Mouse (Mus musculus) neutrophil, adult 59 days (primary cell): ENCODE measurements around the gene Zfp746. TPM values are rescaled to one million over a fixed set of nuclear protein-coding genes. Genes with fewer than 3 reads are reported as not detected.

Experiments used
- total RNA-seq, 2 experiments: library from RNA; stranded (reverse); gene quantifications; 1 replicate in 1 of 2; 2 replicates in 1 of 2; pipeline ENCODE4 v1.2.4; 2023

Zfp746 gene
- total RNA-seq = 10 to 100 TPM; 33.0 to 33.6 TPM

DNA sequence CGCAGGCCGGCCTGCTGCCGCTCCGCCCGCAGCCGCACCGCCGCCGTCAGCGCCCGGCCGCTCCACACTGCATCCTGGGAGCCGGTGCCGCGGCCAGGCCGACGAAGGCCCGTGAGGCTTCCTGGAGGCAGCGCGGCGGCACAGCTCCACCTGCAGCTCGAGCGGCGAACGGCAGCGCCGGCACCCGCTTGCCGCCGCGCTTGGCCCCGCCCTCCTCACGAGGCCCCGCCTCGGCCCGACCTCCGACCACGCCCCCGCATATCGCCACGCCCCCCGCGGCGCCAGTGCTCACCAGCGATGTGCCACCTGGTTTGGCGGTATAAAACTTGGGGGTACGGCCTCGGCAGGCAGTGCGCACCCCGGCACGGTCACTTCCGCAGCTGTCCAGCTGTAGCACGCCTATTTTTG, at the start of gene Zfp746:
Zfp746 (minus strand) TSS at position 123 of the 408 bp plus-strand sequence.

DNA sequence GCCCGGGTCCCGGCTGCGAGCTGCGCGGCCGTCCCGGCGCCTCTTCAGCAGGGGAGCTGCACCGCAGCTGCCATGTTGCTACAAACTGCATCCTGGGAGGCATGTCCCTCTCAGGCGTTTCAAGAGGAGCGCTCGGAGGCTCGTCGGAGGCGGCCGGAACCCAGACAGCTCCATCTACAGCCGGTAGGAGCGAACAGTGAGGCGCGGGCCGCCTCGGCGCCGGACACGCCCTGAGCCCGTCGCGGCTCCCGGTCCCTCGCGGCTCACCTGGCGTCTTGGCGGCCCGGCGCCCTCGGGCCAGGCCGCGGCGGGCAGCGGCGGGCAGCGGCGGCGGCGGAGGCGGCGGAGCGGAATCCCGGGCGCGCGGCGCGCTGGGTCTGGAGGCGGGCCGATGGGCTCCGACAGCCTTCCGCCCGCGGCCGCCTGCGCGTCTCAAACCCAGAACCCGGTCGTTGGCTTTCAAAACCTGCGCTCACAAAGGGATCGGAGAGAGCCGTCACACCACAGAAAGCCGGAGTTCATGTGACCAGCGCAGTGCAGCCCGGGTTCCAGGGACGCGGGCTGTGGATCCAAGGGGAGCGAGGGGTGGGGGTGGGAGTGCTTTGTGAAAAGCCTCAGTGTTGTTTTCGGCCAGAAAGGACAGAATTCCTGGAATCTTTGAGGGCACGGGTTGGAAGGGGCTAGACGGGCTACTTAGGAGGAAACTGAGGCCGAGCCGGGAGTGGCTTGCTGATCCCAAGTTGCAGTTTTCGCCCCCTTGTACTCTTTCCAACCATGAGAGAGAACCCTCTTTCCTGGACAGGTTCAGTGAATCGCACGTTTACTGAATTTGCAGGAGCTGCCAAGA, 37.7 kb downstream of the Zfp746 start, which contains the start of gene Zfp777:
Zfp777 (minus strand) TSS at position 486 of the 847 bp plus-strand sequence.

Other genes starting within 250 kb of the Zfp746 start
- gene Zfp282, start 209.4 kb downstream of the Zfp746 start, total RNA-seq = 10 to 100 TPM in 1 of 2 experiments, 1 to 10 TPM in 1; 7.8 to 10.3 TPM
- 10 to 100 TPM; 20.6 to 23.3 TPM for gene Zfp212, start 166.1 kb downstream of the Zfp746 start, total RNA-seq
- gene Zfp956, start 133.2 kb downstream of the Zfp746 start, total RNA-seq = 1 to 10 TPM; 3.1 to 4.8 TPM
- 1 to 10 TPM; 7.4 to 8.6 TPM for gene Zfp777, start 37.7 kb downstream of the Zfp746 start, total RNA-seq